Mouse (Mus musculus) limb, embryonic 14.5 days (tissue): ENCODE results near the gene Shroom3. TPM values are rescaled to one million over a fixed set of nuclear protein-coding genes. Genes with fewer than 3 reads are reported as not detected.

Source experiments
- ATAC-seq: fragments of 200-750 bp; cut with Nextera tagmentation; 2 replicates; pipeline ENCODE4 v1.8.0; 2017; ENCODE audit warnings: low read depth, moderate number of reproducible peaks, moderate TSS enrichment; ENCODE audit not compliant: low FRiP score
- DNase-seq: peaks from one replicate; pipeline ENCODE4 v3.0.0-alpha.2; 2015; ENCODE audit warnings: low spot score
- H3K27ac ChIP-seq: fragments of 300-500 bp; sonication (generic); replicated peaks from 2 replicates; pipeline ENCODE4 v1.5.1; 2014; ENCODE audit warnings: low read depth, mild to moderate bottlenecking, low read length, moderate library complexity, mixed read lengths
- H3K27me3 ChIP-seq: fragments of 300-500 bp; sonication (generic); 2 replicates; pipeline ENCODE4 v1.6.1; 2014; ENCODE audit warnings: low read length, mixed read lengths; ENCODE audit not compliant: control insufficient read depth, insufficient read depth
- H3K36me3 ChIP-seq: fragments of 300-500 bp; sonication (generic); 2 replicates; pipeline ENCODE4 v1.6.1; 2014; ENCODE audit warnings: mild to moderate bottlenecking, low read length, moderate library complexity, mixed read lengths; ENCODE audit not compliant: control insufficient read depth, insufficient read depth
- H3K4me1 ChIP-seq: fragments of 300-500 bp; sonication (generic); 2 replicates; pipeline ENCODE4 v1.6.1; 2014; ENCODE audit warnings: antibody characterized with exemption, low read length, mixed read lengths; ENCODE audit not compliant: control insufficient read depth, insufficient read depth
- H3K4me2 ChIP-seq: fragments of 300-500 bp; sonication (generic); replicated peaks from 2 replicates; pipeline ENCODE4 v1.6.1; 2014; ENCODE audit warnings: low read depth, mild to moderate bottlenecking, low read length, moderate library complexity; ENCODE audit not compliant: severe bottlenecking
- H3K4me3 ChIP-seq: fragments of 300-500 bp; sonication (generic); replicated peaks from 2 replicates; pipeline ENCODE4 v1.5.1; 2014; ENCODE audit warnings: low read length
- H3K9ac ChIP-seq: fragments of 300-500 bp; sonication (generic); 2 replicates; pipeline ENCODE4 v1.6.1; 2014; ENCODE audit warnings: mild to moderate bottlenecking, low read depth, low read length, moderate library complexity; ENCODE audit not compliant: severe bottlenecking
- H3K9me3 ChIP-seq: fragments of 300-500 bp; sonication (generic); 2 replicates; pipeline ENCODE4 v1.6.1; 2016; ENCODE audit warnings: low read length; ENCODE audit not compliant: control insufficient read depth
- POLR2A ChIP-seq: fragments of 200-500 bp; IDR thresholded peaks from 2 replicates; pipeline ENCODE4 v1.8.0; 2012; ENCODE audit warnings: inconsistent platforms, mild to moderate bottlenecking, moderate library complexity, borderline replicate concordance; ENCODE audit not compliant: insufficient read depth, insufficient read length; ENCODE audit errors: extremely low read depth
- WGBS: fragments of 180-500 bp; shearing (Covaris S2); extraction: QIAGEN DNeasy Blood & Tissue Kit; methylation state at CpG from one replicate; pipeline ENCODE4 v1.1.7; 2014; 5-methylcytosine and 5-hydroxymethylcytosine counted together
- polyA plus RNA-seq, 2 experiments: library from polyadenylated mRNA; depleted of rRNA in 1 of 2; stranded (reverse) in 1 of 2; unstranded in 1 of 2; fragments of >200 nt; fragmentation: Nextera tagmentation in 1 of 2; extraction: Ambion mirVana in 1 of 2; gene quantifications; 2 replicates each; pipeline versions ENCODE4 v1.2.1 to v1.2.3; 2012 to 2014

Shroom3 gene
- polyA plus RNA-seq, 2 experiments: 3.5 to 8.1 TPM

DNA sequence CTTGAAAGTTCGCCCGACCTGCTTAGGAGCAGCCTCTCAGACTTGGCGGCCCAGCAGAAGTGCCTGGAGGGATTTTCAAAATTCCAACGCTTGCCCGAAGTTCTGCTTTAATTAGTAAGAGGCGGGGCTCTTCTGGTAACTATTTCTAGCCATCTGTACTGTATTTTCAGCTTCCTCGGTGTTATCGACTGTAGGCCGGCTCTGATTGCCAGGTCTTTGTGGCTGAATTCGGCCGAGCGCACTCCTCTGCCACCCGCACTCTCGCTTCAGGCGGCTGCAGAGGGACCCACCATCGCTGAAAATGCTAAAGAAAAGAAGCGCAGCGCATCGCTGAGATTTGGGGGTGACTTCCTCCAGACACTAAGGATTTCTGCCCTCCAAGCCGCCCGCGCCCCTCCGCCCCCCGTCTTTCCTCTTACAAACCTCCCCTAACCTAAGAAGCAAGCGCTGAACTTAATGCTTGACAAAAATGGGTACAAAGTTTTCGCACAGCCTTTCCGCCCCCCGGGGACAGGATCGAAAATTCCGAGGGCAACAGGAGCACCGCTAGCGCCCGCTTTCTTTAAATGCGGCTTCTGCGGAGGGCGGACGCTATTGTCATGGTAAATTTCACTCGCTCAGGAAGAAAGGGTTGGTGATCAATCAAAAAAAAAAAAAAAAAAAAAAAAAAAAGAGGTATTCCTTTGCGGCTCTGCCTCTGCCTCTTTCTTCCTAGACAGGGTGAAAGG, 450 bp upstream of the Shroom3 start:
- peak overlapping the region; percentile 65 for H3K27ac ChIP-seq
- peak overlapping the region; percentile 49 for H3K4me3 ChIP-seq
- H3K27me3 ChIP-seq: no peaks in the 10 kb centered on the region
- peak overlapping the region; percentile 62 for H3K9ac ChIP-seq
- DNase-seq (peak; percentile 63), ATAC-seq (peak; percentile 53)
- no peaks in the 10 kb centered on the region for H3K9me3 ChIP-seq
- peak overlapping the region; percentile 91 for H3K4me2 ChIP-seq
- H3K36me3 ChIP-seq: no peaks in the 10 kb centered on the region
- no peaks in the 10 kb centered on the region for H3K4me1 ChIP-seq
- WGBS: under 1% methylated on average over 39 of the region's 39 CpGs
- no peak for TF ChIP-seq POLR2A

DNA sequence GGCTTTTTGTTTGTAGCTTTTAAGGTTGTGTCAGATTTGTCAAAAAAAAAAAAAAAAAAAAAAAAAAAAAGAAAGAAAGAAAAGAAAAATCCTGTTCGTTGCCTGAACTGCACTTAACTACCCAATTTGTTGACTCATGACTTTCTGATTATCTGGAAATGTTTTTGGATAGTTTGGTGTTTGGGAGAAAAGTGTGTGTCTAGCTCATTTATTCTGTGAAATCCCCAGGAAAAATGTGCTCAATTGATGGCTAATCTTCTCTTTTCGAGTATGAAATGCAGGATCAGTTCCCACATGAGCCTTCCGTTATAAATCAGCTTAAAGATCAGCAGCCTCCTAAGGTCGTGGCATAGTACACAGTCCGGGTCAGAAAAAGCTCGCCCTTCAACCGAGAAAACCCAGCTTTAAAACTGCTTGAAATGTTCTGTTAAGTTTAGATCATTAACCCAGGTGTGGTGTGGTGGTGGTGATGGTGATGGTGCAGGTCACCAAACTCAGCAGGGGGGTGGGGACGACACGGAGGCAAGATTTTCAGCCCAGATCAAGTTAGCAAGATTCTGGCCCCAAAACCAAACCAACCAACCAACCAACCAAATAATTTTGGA, 738 bp downstream of the Shroom3 start:
- H3K4me3 ChIP-seq: peak overlapping the region; percentile 49
- peak overlapping the region; percentile 91 for H3K4me2 ChIP-seq
- no peak for ATAC-seq
- no peaks in the 10 kb centered on the region for H3K36me3 ChIP-seq
- no peaks in the 10 kb centered on the region for H3K27me3 ChIP-seq
- peak overlapping the region; percentile 62; the same call in 1 of the 2 replicates for H3K9ac ChIP-seq
- TF ChIP-seq POLR2A: no peak
- H3K27ac ChIP-seq: no peak overlapping the region
- 20% methylated on average over 9 of the region's 9 CpGs for WGBS
- no peaks in the 10 kb centered on the region for H3K9me3 ChIP-seq
- no peak for DNase-seq
- no peaks in the 10 kb centered on the region for H3K4me1 ChIP-seq

DNA sequence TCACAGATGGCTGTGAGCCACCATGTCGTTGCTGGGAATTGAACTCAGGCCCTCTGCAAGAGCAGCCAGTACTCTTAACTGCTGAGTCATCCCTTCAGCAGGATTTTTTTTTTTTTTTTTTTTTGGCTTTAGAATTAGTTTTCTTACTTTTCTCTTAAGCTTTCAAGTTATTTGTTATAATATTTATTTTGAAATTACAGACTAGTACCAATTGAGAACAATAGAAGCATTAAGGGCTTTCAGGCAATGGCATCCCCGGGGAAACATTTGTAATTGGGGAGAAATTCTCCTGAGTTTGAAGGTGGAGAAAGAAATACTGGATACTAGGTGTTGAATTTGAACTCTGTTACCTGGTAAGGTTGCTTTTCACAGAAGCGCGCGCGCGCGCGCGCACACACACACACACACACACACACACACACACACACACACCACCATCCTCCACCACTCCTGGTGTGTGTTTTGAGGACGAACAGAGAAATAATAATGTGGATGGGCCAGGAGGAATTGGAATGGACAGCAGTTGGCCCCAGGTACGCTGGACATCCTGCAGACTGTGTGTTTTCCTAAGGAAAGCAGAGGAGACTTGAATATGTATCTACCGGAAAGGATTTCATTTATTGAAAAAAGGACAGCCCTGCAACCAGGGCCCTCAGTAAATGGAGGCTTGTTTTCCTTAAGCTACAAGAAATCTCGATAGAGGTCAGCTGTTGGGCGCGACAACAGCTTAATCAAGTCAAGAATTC, 1.7 kb downstream of the Shroom3 start:
- H3K9me3 ChIP-seq: no peaks in the 10 kb centered on the region
- no peaks in the 10 kb centered on the region for H3K4me1 ChIP-seq
- H3K9ac ChIP-seq: no peak overlapping the region
- TF ChIP-seq POLR2A: no peak
- H3K27me3 ChIP-seq: no peaks in the 10 kb centered on the region
- H3K36me3 ChIP-seq: no peaks in the 10 kb centered on the region
- no peak overlapping the region for H3K27ac ChIP-seq
- ATAC-seq: no peak
- 94% methylated on average over 16 of the region's 16 CpGs for WGBS
- no peak overlapping the region for H3K4me2 ChIP-seq
- H3K4me3 ChIP-seq: no peak overlapping the region
- DNase-seq: no peak

DNA sequence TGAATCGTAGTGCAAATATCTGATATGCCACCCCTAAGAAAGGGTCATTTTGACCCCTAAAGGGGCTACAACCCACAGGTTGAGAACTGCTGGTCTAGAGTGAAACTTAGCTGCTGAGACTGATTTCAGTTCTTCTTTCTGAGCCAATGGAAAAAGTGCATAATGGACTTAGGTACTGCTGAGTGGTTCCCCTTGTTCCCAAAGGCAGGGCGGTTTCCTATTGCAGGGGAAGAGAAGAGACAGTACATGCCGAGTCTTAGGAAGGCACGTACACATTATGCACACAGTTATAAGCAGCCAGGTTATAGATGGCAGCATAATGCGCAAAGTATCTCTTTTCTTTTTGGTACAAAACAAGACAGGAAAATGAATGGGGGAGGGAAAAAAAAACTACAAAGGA, 4.9 kb downstream of the Shroom3 start:
- Histone ChIP-seq H3K36me3 (no peaks in the 10 kb centered on the region), H3K9me3 (no peaks in the 10 kb centered on the region), H3K4me2 (no peak overlapping the region), H3K27me3 (no peaks in the 10 kb centered on the region), H3K4me3 (no peak overlapping the region), H3K9ac (no peak overlapping the region), H3K4me1 (no peaks in the 10 kb centered on the region), H3K27ac (no peak overlapping the region)
- no peak for TF ChIP-seq POLR2A
- no peak for DNase-seq
- 84% methylated on average over 5 of the region's 5 CpGs for WGBS
- no peak for ATAC-seq

DNA sequence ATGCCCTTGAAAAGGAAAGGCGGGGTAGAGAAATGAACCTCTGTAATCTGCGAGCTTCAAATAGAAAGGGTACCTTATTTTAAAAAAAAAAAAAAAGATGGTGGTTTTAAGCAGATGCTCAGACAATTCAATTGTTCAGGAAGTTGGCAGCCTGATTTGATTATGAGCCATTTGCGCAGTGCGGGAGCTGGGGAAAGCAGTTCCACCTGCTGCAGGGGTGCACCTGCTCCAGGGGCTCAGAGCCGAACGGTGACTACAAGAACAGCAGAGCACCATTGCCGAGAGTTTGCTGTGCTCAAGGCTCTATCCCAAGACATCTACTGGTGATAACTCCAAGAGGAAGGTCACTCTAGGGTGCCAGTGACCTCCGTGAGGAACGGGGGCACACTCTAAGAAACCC, 5.3 kb downstream of the Shroom3 start:
- Histone ChIP-seq H3K4me3 (no peak overlapping the region), H3K36me3 (no peaks in the 10 kb centered on the region), H3K9ac (no peak overlapping the region), H3K27me3 (no peaks in the 10 kb centered on the region), H3K4me2 (no peak overlapping the region), H3K4me1 (no peaks in the 10 kb centered on the region), H3K9me3 (peaks cover under 1% of the 10 kb centered on the region; the same call in 1 of the 2 replicates), H3K27ac (no peak overlapping the region)
- ATAC-seq (no peak), DNase-seq (no peak)
- TF ChIP-seq POLR2A: no peak
- 86% methylated on average over 9 of the region's 9 CpGs for WGBS
